Mouse (Mus musculus) limb, embryonic 12.5 days (tissue): ENCODE measurements around the gene Gm49425. TPM values are rescaled to one million over a fixed set of nuclear protein-coding genes. Genes with fewer than 3 reads are reported as not detected.

ENCODE experiments used
- ATAC-seq: fragments of 200-750 bp; cut with Nextera tagmentation; 2 replicates; pipeline ENCODE4 v1.8.0; 2017; ENCODE audit warnings: low read depth, moderate TSS enrichment; ENCODE audit not compliant: insufficient number of reproducible peaks, insufficient read depth, low FRiP score, low TSS enrichment
- H3K27ac ChIP-seq: fragments of 300-500 bp; sonication (generic); 2 replicates; pipeline ENCODE4 v1.5.1; 2016; ENCODE audit warnings: mild to moderate bottlenecking, moderate library complexity
- H3K27me3 ChIP-seq: fragments of 300-500 bp; sonication (generic); 2 replicates; pipeline ENCODE4 v1.6.1; 2016; ENCODE audit warnings: mild to moderate bottlenecking, moderate library complexity
- H3K36me3 ChIP-seq: fragments of 300-500 bp; sonication (generic); 2 replicates; pipeline ENCODE4 v1.6.1; 2016; ENCODE audit warnings: mild to moderate bottlenecking, moderate library complexity
- H3K4me1 ChIP-seq: fragments of 300-500 bp; sonication (generic); replicated peaks from 2 replicates; pipeline ENCODE4 v1.6.1; 2016
- H3K4me2 ChIP-seq: fragments of 300-500 bp; sonication (generic); 2 replicates; pipeline ENCODE4 v1.6.1; 2016; ENCODE audit warnings: mild to moderate bottlenecking, moderate library complexity
- H3K4me3 ChIP-seq: fragments of 300-500 bp; sonication (generic); replicated peaks from 2 replicates; pipeline ENCODE4 v1.5.1; 2016; ENCODE audit warnings: mild to moderate bottlenecking
- H3K9ac ChIP-seq: fragments of 300-500 bp; sonication (generic); replicated peaks from 2 replicates; pipeline ENCODE4 v1.6.1; 2016; ENCODE audit warnings: mild to moderate bottlenecking, moderate library complexity
- H3K9me3 ChIP-seq: fragments of 300-500 bp; sonication (generic); 2 replicates; pipeline ENCODE4 v1.6.1; 2016; ENCODE audit warnings: mild to moderate bottlenecking, moderate library complexity
- WGBS: fragments of 180-500 bp; shearing (Covaris S2); methylation state at CpG from one replicate; pipeline ENCODE4 v1.1.7; 2016; 5-methylcytosine and 5-hydroxymethylcytosine counted together
- microRNA-seq: library from miRNA; unstranded; fragments of <30 nt; microRNA quantifications from one replicate; pipeline ENCODE4, GENCODE M21; 2017
- polyA plus RNA-seq: library from polyadenylated mRNA; unstranded; fragments of >200 nt; fragmentation: Nextera tagmentation; extraction: Ambion mirVana; gene quantifications from 2 replicates; pipeline ENCODE4 v1.2.1, GENCODE M21; 2016

Gene Gm49425
- polyA plus RNA-seq, 1 experiment from 2014 or later = not detected

DNA sequence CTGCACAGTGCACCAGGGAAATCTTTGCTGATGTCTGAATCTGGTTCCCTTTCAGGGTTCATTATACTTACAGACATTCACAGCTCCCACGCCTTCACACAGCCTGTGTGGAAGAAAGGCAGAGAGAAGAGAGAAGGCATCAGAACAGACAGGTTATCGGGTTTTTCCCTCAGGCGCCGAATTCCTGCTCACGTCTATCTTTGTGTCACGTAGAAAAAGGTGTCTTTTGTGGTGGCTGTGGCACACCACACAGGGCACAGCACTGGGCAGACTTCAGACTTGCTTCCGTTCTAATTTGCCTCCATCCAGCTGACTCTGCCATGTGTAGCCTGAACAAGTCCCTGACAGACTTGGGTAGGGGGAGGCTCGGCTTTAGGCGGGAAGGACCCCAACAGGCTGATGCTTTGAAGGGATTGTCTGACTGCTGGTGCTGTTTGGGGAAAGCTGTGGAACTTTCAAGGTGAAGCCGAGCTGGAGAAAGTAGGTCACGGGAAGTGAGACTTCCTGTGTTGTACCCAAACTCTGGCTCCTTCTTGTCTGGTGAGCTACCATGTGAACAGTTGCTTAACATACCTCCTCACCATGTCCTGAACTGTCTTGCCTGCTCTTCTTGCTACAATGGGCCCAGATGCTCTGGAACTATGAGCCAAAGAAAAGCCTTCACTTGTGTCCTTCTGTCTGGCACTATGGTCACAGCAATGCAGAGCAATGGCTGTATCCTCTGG, 31.0 kb downstream of the Gm49425 start:
- Histone ChIP-seq H3K4me3 (no peak overlapping the region), H3K9me3 (no peaks in the 10 kb centered on the region), H3K36me3 (no peaks in the 10 kb centered on the region), H3K4me1 (peaks cover 5% of the 10 kb centered on the region; the same call in 1 of the 2 replicates), H3K9ac (no peak overlapping the region), H3K27me3 (0 out of 2 replicates have a peak, but pooled peaks cover 5% of the 10 kb centered on the region), H3K27ac (no peak overlapping the region), H3K4me2 (no peak overlapping the region)
- WGBS = 80% methylated on average over 11 of the region's 11 CpGs
- no peak for ATAC-seq

DNA sequence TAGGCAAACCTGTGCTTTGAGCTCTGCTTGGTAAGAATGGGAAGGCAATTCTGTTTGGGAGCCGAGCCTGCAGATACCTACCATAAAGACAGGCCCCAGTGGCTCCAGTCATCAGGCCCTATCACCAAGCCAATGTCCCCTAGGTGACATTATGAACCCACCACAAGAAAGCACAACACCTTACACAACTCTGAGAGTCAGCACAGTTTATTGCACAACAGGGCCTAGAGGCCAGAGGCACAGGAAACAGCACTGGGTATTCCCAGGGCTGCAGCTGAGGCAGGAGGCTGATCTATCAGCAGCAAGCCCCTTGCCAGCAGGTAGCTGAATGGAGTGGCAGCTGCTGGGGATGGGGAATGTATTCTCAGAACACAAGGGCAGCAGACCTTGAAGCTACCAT, 32.1 kb downstream of the Gm49425 start:
- WGBS = 54% methylated on average over 1 of the region's 1 CpGs

DNA sequence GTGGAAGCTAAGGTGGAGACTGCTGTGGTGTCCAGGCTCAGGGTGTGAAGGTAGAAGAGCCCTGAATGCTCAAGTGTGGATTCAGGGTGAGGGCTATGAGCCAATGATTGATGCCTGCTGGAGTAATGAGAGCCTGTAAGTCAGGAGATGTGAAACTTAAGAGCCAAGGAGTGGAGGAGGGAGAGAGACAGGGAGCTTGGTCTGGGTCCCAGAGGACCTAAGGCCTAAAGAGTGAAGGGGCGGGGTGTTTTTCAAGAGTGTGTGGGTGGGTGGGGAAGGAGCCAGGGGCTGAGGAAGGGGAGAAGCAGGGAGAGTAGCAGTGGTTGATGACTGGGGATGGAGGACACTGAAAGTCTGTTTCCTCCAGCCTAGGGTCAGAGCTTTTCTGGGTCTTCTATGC, 33.4 kb downstream of the Gm49425 start:
- peaks cover 24% of the 10 kb centered on the region for H3K27me3 ChIP-seq
- H3K9me3 ChIP-seq = no peaks in the 10 kb centered on the region
- no peak overlapping the region for H3K27ac ChIP-seq

More for the DNA sequence above, 32.1 kb downstream of the Gm49425 start:
- Histone ChIP-seq H3K27me3 (peaks cover 12% of the 10 kb centered on the region), H3K4me2 (no peak overlapping the region), H3K36me3 (no peaks in the 10 kb centered on the region), H3K9ac (no peak overlapping the region), H3K4me1 (peaks cover 5% of the 10 kb centered on the region; the same call in 1 of the 2 replicates), H3K9me3 (no peaks in the 10 kb centered on the region), H3K4me3 (no peak overlapping the region), H3K27ac (no peak overlapping the region)
- no peak for ATAC-seq

DNA sequence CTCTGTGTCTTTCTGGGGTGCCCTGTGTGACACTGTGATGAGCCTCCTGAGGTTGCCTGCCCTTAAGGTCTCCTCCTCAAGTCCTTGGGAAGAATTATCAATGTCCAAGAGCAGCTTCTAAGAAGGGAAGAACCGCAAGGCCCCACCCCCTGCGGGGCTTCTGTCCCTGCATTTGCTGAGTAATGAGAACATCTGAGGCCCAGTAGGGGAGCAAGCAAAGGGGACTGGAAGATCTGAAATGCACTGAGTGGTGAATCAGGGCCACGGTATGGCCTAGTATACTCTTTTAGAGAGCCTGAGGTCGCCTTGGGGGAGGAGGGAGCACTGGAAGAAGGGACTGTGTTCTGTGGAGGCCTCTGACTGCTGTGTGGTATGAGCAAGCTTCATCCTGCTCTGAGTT, 35.0 kb downstream of the Gm49425 start:
- Histone ChIP-seq H3K27me3 (peaks cover 32% of the 10 kb centered on the region), H3K4me1 (peaks cover 12% of the 10 kb centered on the region), H3K27ac (no peak overlapping the region), H3K4me3 (no peak overlapping the region), H3K36me3 (no peaks in the 10 kb centered on the region), H3K9ac (no peak overlapping the region), H3K9me3 (no peaks in the 10 kb centered on the region), H3K4me2 (no peak overlapping the region)
- 38% methylated on average over 4 of the region's 4 CpGs for WGBS
- no peak for ATAC-seq

More for the DNA sequence above, 33.4 kb downstream of the Gm49425 start:
- H3K4me1 ChIP-seq = peaks cover 12% of the 10 kb centered on the region
- no peak overlapping the region for H3K9ac ChIP-seq
- H3K36me3 ChIP-seq = no peaks in the 10 kb centered on the region
- no peak overlapping the region for H3K4me3 ChIP-seq
- no peak for ATAC-seq
- WGBS = 88% methylated on average over 1 of the region's 1 CpGs
- no peak overlapping the region for H3K4me2 ChIP-seq

DNA sequence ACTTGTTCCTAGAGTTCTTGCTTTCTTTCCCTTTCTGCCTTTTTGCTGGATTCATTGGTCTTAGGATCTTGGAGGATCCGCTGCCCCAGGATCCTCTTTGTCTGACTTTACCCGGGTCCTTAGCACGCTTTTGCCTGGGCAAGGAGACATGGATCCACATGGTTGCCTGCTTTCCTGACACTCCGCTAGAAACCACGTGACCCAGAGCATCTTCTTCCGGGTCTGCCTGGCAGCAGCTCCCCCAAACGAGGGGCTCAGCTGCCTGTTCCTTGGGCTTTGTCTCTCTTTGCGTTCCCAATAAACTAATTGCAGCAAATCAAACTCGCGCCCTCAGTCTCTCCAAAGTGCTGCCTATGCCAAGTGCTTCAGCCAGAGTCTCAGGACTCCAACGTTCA, 37.4 kb downstream of the Gm49425 start:
- no peaks in the 10 kb centered on the region for H3K36me3 ChIP-seq
- peaks cover 32% of the 10 kb centered on the region for H3K27me3 ChIP-seq
- ATAC-seq = no peak
- WGBS = 35% methylated on average over 11 of the region's 11 CpGs
- H3K4me2 ChIP-seq = peak overlapping the region; percentile 58
- H3K9me3 ChIP-seq = no peaks in the 10 kb centered on the region
- peaks cover 7% of the 10 kb centered on the region for H3K4me1 ChIP-seq
- H3K4me3 ChIP-seq = peak overlapping the region; percentile 23
- no peak overlapping the region for H3K27ac ChIP-seq
- peak overlapping the region; percentile 14; the same call in 1 of the 2 replicates for H3K9ac ChIP-seq

DNA sequence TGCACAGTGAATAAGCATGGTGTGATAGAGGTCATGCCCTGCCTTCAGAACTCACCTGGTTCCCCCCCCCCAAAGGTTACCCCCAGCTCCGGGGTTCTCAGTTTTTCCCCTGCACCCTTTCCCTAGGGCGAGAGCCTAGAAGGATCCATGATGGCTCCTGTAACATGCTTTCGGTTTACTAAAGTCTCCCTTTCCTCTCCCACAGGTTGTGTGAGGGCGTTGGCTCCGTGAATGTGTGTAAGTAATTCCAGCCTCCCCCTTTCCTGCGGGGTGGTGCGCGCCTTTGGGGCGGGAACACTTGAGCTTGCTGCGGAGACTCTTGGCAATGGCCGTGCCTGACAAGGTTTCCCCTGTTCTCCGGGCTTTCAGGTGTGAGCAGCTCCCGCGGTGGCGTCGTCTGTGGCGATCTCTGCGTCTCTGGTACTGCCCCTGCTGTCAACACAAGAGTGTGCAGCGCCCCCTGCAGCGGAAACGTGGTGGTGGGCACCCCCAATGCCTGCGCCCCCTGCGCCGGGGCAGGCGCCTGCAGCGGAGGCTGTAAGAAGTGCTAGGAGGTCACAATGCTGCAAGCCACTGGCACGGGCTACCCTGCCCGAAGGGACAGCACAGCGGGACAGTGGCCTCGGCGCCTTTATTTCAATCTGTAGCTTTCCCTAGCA, 37.9 kb downstream of the Gm49425 start:
- Histone ChIP-seq H3K4me3 (peak overlapping the region; percentile 23), H3K4me1 (peaks cover 7% of the 10 kb centered on the region), H3K4me2 (peak overlapping the region; percentile 58), H3K27ac (no peak overlapping the region), H3K27me3 (peaks cover 32% of the 10 kb centered on the region), H3K36me3 (no peaks in the 10 kb centered on the region), H3K9ac (peak overlapping the region; percentile 14; the same call in 1 of the 2 replicates), H3K9me3 (no peaks in the 10 kb centered on the region)
- 8% methylated on average over 31 of the region's 31 CpGs for WGBS
- no peak for ATAC-seq

DNA sequence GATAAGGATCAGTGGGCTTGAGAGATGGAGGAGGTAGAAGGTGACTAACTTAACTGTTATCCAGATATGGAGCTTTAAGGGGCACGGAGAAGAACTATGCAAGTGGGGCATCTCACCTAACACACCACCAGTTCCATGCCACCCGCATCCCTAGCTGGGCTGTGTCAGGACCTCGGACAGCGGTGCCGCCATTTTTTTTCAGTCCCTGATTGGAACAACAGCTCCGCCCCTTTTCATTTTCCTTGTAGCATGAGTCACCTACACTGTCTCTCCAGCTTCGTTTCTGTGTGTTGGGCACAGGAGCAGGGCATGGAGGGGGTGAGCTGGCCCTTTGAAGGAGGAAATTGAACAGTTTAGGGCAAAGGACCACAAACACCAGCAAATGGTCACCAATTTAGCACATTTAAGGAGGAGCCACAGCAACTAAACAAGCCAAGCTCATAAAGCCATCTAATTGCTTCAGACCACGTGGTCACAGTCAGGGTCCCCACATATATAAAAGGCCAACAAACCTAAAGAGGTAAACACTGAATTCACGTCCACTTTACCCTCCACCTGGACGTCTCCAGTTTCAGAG, 44.0 kb downstream of the Gm49425 start, which contains the start of gene Krt86:
Krt86 (plus strand) TSS at position 527 of the 577 bp plus-strand sequence.
- ATAC-seq = no peak
- WGBS = 17% methylated on average over 10 of the region's 10 CpGs
- Histone ChIP-seq H3K4me3 (no peak within 1 kb of the TSS), H3K4me1 (no peaks in the 10 kb centered on the region; the same call in 1 of the 2 replicates), H3K27me3 (peaks cover 2% of the 10 kb centered on the region), H3K9ac (no peak within 1 kb of the TSS), H3K27ac (no peak within 1 kb of the TSS), H3K36me3 (no peaks in the 10 kb centered on the region), H3K4me2 (no peak within 1 kb of the TSS), H3K9me3 (no peaks in the 10 kb centered on the region)

DNA sequence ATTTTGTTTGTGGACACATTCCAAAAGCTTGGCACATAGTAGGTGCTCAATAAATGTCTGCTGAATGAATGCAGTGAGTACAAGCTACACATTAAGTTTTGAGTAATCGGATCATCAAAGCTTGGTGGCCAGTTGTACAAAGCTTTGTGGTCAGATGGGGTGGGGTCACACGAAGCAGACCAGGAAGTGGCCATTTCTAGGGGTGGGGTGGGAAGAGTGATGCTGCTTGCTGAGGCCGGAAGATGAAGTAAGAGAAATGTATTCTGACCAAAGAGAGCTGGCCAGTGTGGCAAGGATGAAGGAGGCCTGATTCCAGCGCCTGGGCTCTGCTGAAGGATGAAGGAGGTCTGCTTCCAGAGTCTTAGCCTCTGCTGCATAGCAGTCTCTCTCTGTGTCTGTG, 48.0 kb downstream of the Gm49425 start:
- Histone ChIP-seq H3K27ac (no peak overlapping the region), H3K4me2 (no peak overlapping the region), H3K36me3 (no peaks in the 10 kb centered on the region), H3K9ac (no peak overlapping the region), H3K27me3 (no peaks in the 10 kb centered on the region), H3K4me1 (no peaks in the 10 kb centered on the region; the same call in 1 of the 2 replicates), H3K4me3 (no peak overlapping the region), H3K9me3 (no peaks in the 10 kb centered on the region)
- WGBS = 86% methylated on average over 4 of the region's 4 CpGs
- ATAC-seq = no peak

Small RNA genes lying within 50 kb of the gene (microRNA-seq; reads per million reads assigned to microRNA genes)
- not detected for gene Gm44393

Other genes starting within 250 kb of the Gm49425 start
- 66.9 and 67.4 TPM in 2 replicates for gene Atg101, start 233.0 kb downstream of the Gm49425 start, polyA plus RNA-seq
- gene 6030408B16Rik, start 224.0 kb downstream of the Gm49425 start, polyA plus RNA-seq = 4.5 and 4.7 TPM in 2 replicates
- 0.09 and 0.26 TPM in 2 replicates for gene Krt80, start 147.1 kb downstream of the Gm49425 start, polyA plus RNA-seq
- gene Krt7, start 106.2 kb downstream of the Gm49425 start, polyA plus RNA-seq = 21.2 and 24.3 TPM in 2 replicates
- gene Krt87, start 78.5 kb downstream of the Gm49425 start, polyA plus RNA-seq = 0.29 and 0.56 TPM in 2 replicates
- not detected in 2 replicates for gene Krt88, start 69.5 kb downstream of the Gm49425 start, polyA plus RNA-seq
- gene Krt81, start 53.5 kb downstream of the Gm49425 start, polyA plus RNA-seq = not detected in 2 replicates
- not detected in 2 replicates for gene Krt86, start 43.8 kb downstream of the Gm49425 start, polyA plus RNA-seq
- gene Krt83, start 25.7 kb downstream of the Gm49425 start, polyA plus RNA-seq = not detected in 2 replicates
- gene Krt84, start 15.6 kb upstream of the Gm49425 start, polyA plus RNA-seq = not detected in 2 replicates
- not detected in 2 replicates for gene Krt82, start 33.4 kb upstream of the Gm49425 start, polyA plus RNA-seq
- gene Krt90, start 45.7 kb upstream of the Gm49425 start, polyA plus RNA-seq = 0.08 and 0.24 TPM in 2 replicates
- gene Krt75, start 56.6 kb upstream of the Gm49425 start, polyA plus RNA-seq = 0.27 and 0.30 TPM in 2 replicates
- gene Gm5414, start 110.9 kb upstream of the Gm49425 start, polyA plus RNA-seq = not detected in 2 replicates
- gene Gm5478, start 130.1 kb upstream of the Gm49425 start, polyA plus RNA-seq = not detected in 2 replicates
- gene Krt6b, start 163.0 kb upstream of the Gm49425 start, polyA plus RNA-seq = not detected in 2 replicates
- 0.55 and 0.59 TPM in 2 replicates for gene Krt6a, start 177.0 kb upstream of the Gm49425 start, polyA plus RNA-seq
- 101 and 109 TPM in 2 replicates for gene Krt5, start 195.6 kb upstream of the Gm49425 start, polyA plus RNA-seq
- not detected in 2 replicates for gene Krt71, start 225.8 kb upstream of the Gm49425 start, polyA plus RNA-seq